Mouse (Mus musculus) embryo, embryonic 11 days (tissue): ENCODE measurements at regions not wholly inside any gene's neighbourhood (a gene's known extent, or its start where the extent isn't known, plus 50 kb on each side); places are given as distances from the start of the nearest gene placed in this dataset.

ENCODE experiments used
- DNase-seq: peaks from one replicate; pipeline ENCODE4 v3.0.0-alpha.2; 2015

GRCm38 (mm10) chr16:25042669-25043440, 243.8 kb upstream of the Tprg start:
- DNase-seq = no peak

- DNase-seq = no peak
Measured at GRCm38 (mm10) chr16:25044637-25045036, 242.0 kb upstream of the Tprg start.

- DNase-seq = no peak
Measured at GRCm38 (mm10) chr16:25047726-25048125, 238.9 kb upstream of the Tprg start.

- DNase-seq = peak; percentile 19
Measured at GRCm38 (mm10) chr16:25049928-25050510, 236.6 kb upstream of the Tprg start.

- no peak for DNase-seq
Measured at GRCm38 (mm10) chr16:25051044-25051443, 235.6 kb upstream of the Tprg start.

GRCm38 (mm10) chr16:25052428-25052827, 234.2 kb upstream of the Tprg start:
- no peak for DNase-seq

GRCm38 (mm10) chr16:25052917-25053343, 233.7 kb upstream of the Tprg start:
- no peak for DNase-seq

GRCm38 (mm10) chr16:25054304-25054703, 232.3 kb upstream of the Tprg start:
- no peak for DNase-seq

- no peak for DNase-seq
Measured at GRCm38 (mm10) chr16:25055376-25055775, 231.2 kb upstream of the Tprg start.

- no peak for DNase-seq
Measured at GRCm38 (mm10) chr16:25058051-25058747, 228.4 kb upstream of the Tprg start.

- DNase-seq = peak; percentile 93
Measured at GRCm38 (mm10) chr16:25058812-25059501, 227.7 kb upstream of the Tprg start.

GRCm38 (mm10) chr16:25059504-25059992, 227.1 kb upstream of the Tprg start:
- DNase-seq = no peak

GRCm38 (mm10) chr16:25060266-25060665, 226.4 kb upstream of the Tprg start:
- no peak for DNase-seq

GRCm38 (mm10) chr16:25061631-25062030, 225.0 kb upstream of the Tprg start:
- DNase-seq = no peak

- no peak for DNase-seq
Measured at GRCm38 (mm10) chr16:25063981-25064380, 222.6 kb upstream of the Tprg start.

GRCm38 (mm10) chr16:25064538-25064937, 222.1 kb upstream of the Tprg start:
- peak; percentile 89 for DNase-seq

GRCm38 (mm10) chr16:25066822-25067221, 219.8 kb upstream of the Tprg start:
- no peak for DNase-seq

- peak; percentile 55 for DNase-seq
Measured at GRCm38 (mm10) chr16:25067276-25068249, 219.1 kb upstream of the Tprg start.

- no peak for DNase-seq
Measured at GRCm38 (mm10) chr16:25080811-25081210, 205.8 kb upstream of the Tprg start.

GRCm38 (mm10) chr16:25083729-25084128, 202.9 kb upstream of the Tprg start:
- no peak for DNase-seq

GRCm38 (mm10) chr16:25087741-25088648, 198.6 kb upstream of the Tprg start:
- DNase-seq = no peak
